Mouse (Mus musculus) small intestine, adult 2 months (tissue): Measurements from ENCODE around the gene Gm11146. TPM values are rescaled to one million over a fixed set of nuclear protein-coding genes. Genes with fewer than 3 reads are reported as not detected.

Experiments
- H3K27ac ChIP-seq: fragments of 200-500 bp; 2 replicates; pipeline ENCODE4 v1.5.1; 2012; ENCODE audit warnings: low read depth, low read length, control low read depth, inconsistent platforms; ENCODE audit not compliant: insufficient read depth
- H3K27me3 ChIP-seq: fragments of 200-500 bp; 2 replicates; pipeline ENCODE4 v1.6.1; 2012; ENCODE audit warnings: mild to moderate bottlenecking, moderate library complexity, low read length, inconsistent platforms; ENCODE audit not compliant: control insufficient read depth, insufficient read depth
- H3K36me3 ChIP-seq: fragments of 200-500 bp; 2 replicates; pipeline ENCODE4 v1.6.1; 2012; ENCODE audit warnings: mild to moderate bottlenecking, low read length, control low read depth, inconsistent platforms; ENCODE audit not compliant: control insufficient read depth, insufficient read depth
- H3K4me1 ChIP-seq: fragments of 200-500 bp; 2 replicates; pipeline ENCODE4 v1.6.1; 2012; ENCODE audit warnings: low read length, inconsistent platforms, mixed read lengths; ENCODE audit not compliant: control insufficient read depth, insufficient read depth, insufficient read length
- H3K4me3 ChIP-seq: fragments of 200-500 bp; 2 replicates; pipeline ENCODE4 v1.5.1; 2012; ENCODE audit warnings: low read depth, mild to moderate bottlenecking, control low read depth, inconsistent platforms, low read length, moderate library complexity
- CTCF ChIP-seq: fragments of 200-500 bp; IDR thresholded peaks from 2 replicates; pipeline ENCODE4 v1.5.1; 2012; ENCODE audit warnings: low read depth, mild to moderate bottlenecking, control low read depth, inconsistent platforms, low read length, moderate library complexity, mixed read lengths; ENCODE audit not compliant: insufficient replicate concordance, insufficient read length; ENCODE audit errors: extremely low read depth
- POLR2A ChIP-seq: fragments of 200-500 bp; IDR thresholded peaks from 2 replicates; pipeline ENCODE4 v1.6.1; 2012; ENCODE audit warnings: low read depth, mild to moderate bottlenecking, control low read depth, inconsistent platforms, low read length, moderate library complexity
- WGBS: fragments of 180-500 bp; shearing (Covaris S2); methylation state at CpG from one replicate; pipeline ENCODE4 v1.1.7; 2018; 5-methylcytosine and 5-hydroxymethylcytosine counted together
- polyA plus RNA-seq: library from polyadenylated mRNA; depleted of rRNA; stranded (reverse); fragments of >200 nt; gene quantifications from 2 replicates; pipeline ENCODE4 v1.2.3, GENCODE M21; 2012; rRNA removed

The Gm11146 gene
- not detected in 2 replicates for polyA plus RNA-seq

GRCm38 (mm10) chr16:77601994-77602393 is at the start of gene Gm11146:
Gm11146 (minus strand) TSS chr16:77602094.
- TF ChIP-seq POLR2A (no peak), CTCF (no peak)
- WGBS, result 63% methylated on average over 1 of the region's 1 CpGs
- Histone ChIP-seq H3K4me1 (no peaks in the 10 kb centered on the region), H3K4me3 (no peak within 1 kb of the TSS), H3K27ac (no peak within 1 kb of the TSS), H3K36me3 (no peaks in the 10 kb centered on the region), H3K27me3 (no peaks in the 10 kb centered on the region)

- H3K4me1 ChIP-seq, result no peaks in the 10 kb centered on the region
- no peak overlapping the region for H3K27ac ChIP-seq
- TF ChIP-seq CTCF (no peak), POLR2A (no peak)
- 80% methylated on average over 1 of the region's 1 CpGs for WGBS
- no peak overlapping the region for H3K4me3 ChIP-seq
- H3K27me3 ChIP-seq, result no peaks in the 10 kb centered on the region
- H3K36me3 ChIP-seq, result no peaks in the 10 kb centered on the region
These were observed 48.7 kb upstream of the Gm11146 start for GRCm38 (mm10) chr16:77650596-77650995.

- 50% methylated on average over 2 of the region's 2 CpGs for WGBS
- H3K36me3 ChIP-seq, result no peaks in the 10 kb centered on the region
- peaks cover 3% of the 10 kb centered on the region; the same call in 1 of the 2 replicates for H3K4me1 ChIP-seq
These were observed 47.1 kb upstream of the Gm11146 start for GRCm38 (mm10) chr16:77649006-77649405.

GRCm38 (mm10) chr16:77648181-77648580 is 46.3 kb upstream of the Gm11146 start:
- H3K36me3 ChIP-seq, result no peaks in the 10 kb centered on the region
- peaks cover 3% of the 10 kb centered on the region; the same call in 1 of the 2 replicates for H3K4me1 ChIP-seq
- 58% methylated on average over 2 of the region's 2 CpGs for WGBS
- H3K27me3 ChIP-seq, result no peaks in the 10 kb centered on the region
- H3K4me3 ChIP-seq, result no peak overlapping the region
- H3K27ac ChIP-seq, result no peak overlapping the region
- no peak for TF ChIP-seq POLR2A
- no peak for TF ChIP-seq CTCF

More at GRCm38 (mm10) chr16:77649006-77649405, 47.1 kb upstream of the Gm11146 start:
- TF ChIP-seq CTCF, result no peak
- no peak for TF ChIP-seq POLR2A
- Histone ChIP-seq H3K4me3 (no peak overlapping the region), H3K27ac (no peak overlapping the region), H3K27me3 (no peaks in the 10 kb centered on the region)

- H3K27ac ChIP-seq, result no peak overlapping the region
- H3K4me1 ChIP-seq, result peaks cover 3% of the 10 kb centered on the region; the same call in 1 of the 2 replicates
- H3K27me3 ChIP-seq, result no peaks in the 10 kb centered on the region
- TF ChIP-seq POLR2A (no peak), CTCF (no peak)
- no peaks in the 10 kb centered on the region for H3K36me3 ChIP-seq
- no peak overlapping the region for H3K4me3 ChIP-seq
- WGBS, result 79% methylated on average over 7 of the region's 7 CpGs
These were observed 44.3 kb upstream of the Gm11146 start for GRCm38 (mm10) chr16:77646146-77646545.

- WGBS, result 56% methylated on average over 1 of the region's 1 CpGs
- no peak for TF ChIP-seq CTCF
- no peak overlapping the region for H3K4me3 ChIP-seq
- H3K27ac ChIP-seq, result no peak overlapping the region
- H3K4me1 ChIP-seq, result peaks cover 3% of the 10 kb centered on the region; the same call in 1 of the 2 replicates
- no peaks in the 10 kb centered on the region for H3K27me3 ChIP-seq
- H3K36me3 ChIP-seq, result no peaks in the 10 kb centered on the region
These were observed 43.1 kb upstream of the Gm11146 start for GRCm38 (mm10) chr16:77644976-77645375.

- H3K36me3 ChIP-seq, result no peaks in the 10 kb centered on the region
- H3K4me3 ChIP-seq, result peak overlapping the region; percentile 59
- H3K27me3 ChIP-seq, result no peaks in the 10 kb centered on the region
- WGBS, result 3% methylated on average over 31 of the region's 31 CpGs
- H3K27ac ChIP-seq, result no peak overlapping the region
- no peak for TF ChIP-seq POLR2A
- no peak for TF ChIP-seq CTCF
- peaks cover 3% of the 10 kb centered on the region; the same call in 1 of the 2 replicates for H3K4me1 ChIP-seq
These were observed 42.2 kb upstream of the Gm11146 start for GRCm38 (mm10) chr16:77643871-77644720.
